Mouse (Mus musculus) gonadal fat pad, adult 2 months (tissue): Measurements from ENCODE around the gene Sprr2d. TPM values are rescaled to one million over a fixed set of nuclear protein-coding genes. Genes with fewer than 3 reads are reported as not detected.

Experiments used
- DNase-seq: peaks from one replicate; pipeline ENCODE4 v3.0.0-alpha.2; 2012; ENCODE audit warnings: low read depth
- polyA plus RNA-seq: library from polyadenylated mRNA; depleted of rRNA; stranded (reverse); fragments of >200 nt; gene quantifications from 2 replicates; pipeline ENCODE4 v1.2.3, GENCODE M21; 2012; rRNA removed

Sprr2d gene
- not detected in 2 replicates for polyA plus RNA-seq

GRCm38 (mm10) chr3:92338840-92339239 lies at the start of gene Sprr2d:
TSS of gene Sprr2d (plus strand) at chr3:92339140.
- no peak for DNase-seq

DNA sequence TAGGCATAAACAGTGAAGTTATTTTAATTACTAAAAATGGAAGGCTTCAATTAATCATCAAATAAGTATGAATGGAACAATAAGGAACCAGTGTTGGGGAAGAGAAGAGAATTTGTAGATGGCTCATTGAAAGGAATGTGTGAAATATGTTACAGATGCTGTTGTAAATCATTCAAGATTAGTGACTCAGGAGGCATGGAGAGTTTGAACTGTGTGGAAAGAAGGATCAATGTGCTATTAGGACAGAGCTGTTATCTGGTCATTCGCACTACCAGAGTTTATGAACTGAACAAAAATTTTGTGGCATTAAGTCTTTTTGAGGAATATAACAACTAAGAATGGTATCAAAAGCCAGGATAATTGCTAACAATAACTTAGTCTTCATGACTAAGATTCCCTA lies 31.5 kb upstream of the Sprr2d start:
- no peak for DNase-seq

- no peak for DNase-seq
Measured at GRCm38 (mm10) chr3:92316320-92316719, 22.6 kb upstream of the Sprr2d start, which contains the start of gene Sprr2b. TSS of gene Sprr2b (plus strand) at chr3:92316620.

DNA sequence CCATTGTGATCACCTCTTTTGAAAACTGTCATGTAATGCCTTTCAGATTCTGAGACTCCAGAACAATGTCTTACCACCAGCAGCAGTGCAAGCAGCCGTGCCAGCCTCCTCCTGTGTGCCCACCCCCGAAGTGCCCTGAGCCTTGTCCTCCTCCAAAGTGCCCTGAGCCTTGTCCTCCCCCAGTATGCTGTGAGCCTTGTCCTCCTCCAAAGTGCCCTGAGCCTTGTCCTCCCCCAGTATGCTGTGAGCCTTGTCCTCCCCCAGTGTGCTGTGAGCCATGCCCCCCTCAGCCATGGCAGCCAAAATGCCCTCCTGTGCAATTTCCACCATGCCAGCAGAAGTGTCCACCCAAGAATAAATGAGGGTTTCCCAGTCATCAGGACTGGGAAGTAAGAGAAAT lies 21.6 kb upstream of the Sprr2d start:
- no peak for DNase-seq

DNA sequence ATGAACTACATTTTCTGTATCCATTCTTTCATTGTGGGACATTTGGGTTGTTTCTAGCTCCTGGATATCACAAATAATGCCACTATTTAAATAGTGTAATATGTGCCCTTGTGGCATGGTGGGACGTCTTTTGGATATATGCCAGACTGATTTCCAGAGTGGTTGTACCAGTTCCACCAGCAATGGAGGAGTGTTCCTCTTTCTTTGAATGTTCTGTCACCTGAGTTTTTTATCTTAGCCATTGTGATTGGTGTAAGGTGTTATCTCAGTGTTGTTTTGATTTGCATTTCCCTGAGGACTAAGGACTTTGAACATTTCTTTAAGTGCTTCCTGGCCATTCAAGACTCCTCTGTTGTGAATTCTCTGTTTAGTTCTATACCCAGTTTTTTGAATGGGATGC lies 2.7 kb upstream of the Sprr2d start:
- no peak for DNase-seq

GRCm38 (mm10) chr3:92351843-92352242 lies 12.9 kb downstream of the Sprr2d start, which contains the start of gene Sprr2e:
TSS of gene Sprr2e (plus strand) at chr3:92352143.
- no peak for DNase-seq

- no peak for DNase-seq
Measured at GRCm38 (mm10) chr3:92361619-92362018, 22.7 kb downstream of the Sprr2d start.

DNA sequence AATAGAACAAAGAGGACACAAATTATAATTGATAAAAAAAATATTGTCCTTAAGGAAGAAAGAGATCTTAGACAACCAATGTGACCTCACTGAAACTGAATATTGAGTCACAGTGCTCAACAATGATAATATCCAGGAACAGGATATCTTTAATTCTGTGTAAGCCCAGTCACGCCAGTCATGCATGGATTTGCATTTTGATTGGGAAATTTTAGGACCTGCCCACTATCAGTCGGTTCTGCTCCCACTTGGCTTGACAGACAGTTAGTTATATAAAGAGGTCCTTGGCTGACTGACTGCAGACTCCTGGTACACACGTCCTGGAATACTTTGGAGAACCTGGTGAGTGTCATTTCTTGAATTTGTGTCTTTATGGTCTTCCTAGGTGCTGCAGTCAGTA lies 25.9 kb downstream of the Sprr2d start, which contains the start of gene Sprr2f:
Gene Sprr2f, plus strand, starts transcription at position 301 of the 400 bp plus-strand sequence.
- DNase-seq = no peak

DNA sequence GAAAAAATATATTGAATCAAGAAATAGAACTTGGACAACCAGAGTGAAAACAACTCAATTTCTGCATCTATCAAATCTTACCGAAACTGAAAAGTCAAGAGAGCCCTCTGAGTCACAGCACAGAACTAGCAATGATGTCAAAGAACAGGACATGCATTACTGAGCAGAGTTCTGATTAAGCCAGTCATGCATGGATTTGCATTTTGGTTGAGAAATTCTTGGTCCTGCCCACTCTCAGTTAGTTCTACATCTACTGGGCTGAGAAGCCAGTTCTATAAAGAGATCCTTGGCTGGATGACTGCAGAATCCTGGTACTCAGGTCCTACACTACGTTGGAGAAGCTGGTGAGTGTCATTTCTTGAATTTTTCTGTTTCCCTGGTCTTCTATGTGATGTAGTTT lies 34.7 kb downstream of the Sprr2d start:
- DNase-seq = no peak

DNA sequence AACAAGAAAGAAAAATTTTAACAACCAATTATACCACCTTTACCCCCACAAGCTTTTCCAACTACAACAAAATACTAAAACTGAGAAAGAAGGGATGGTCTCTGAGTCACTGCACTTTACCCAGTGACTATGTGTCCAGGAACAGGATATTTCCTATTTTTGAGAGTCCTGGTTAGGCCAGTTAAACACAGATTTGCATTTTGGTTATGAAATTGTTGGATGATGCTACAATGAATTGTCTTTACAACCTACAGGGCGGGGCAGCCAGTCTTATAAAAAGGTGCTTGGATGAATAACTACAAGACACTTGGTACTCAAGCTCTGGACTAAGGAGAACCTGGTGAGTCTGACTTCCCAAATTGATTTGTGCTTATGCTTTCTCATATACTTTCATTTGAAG lies 46.4 kb downstream of the Sprr2d start, which contains the start of gene Sprr2h:
Gene Sprr2h, plus strand, starts transcription at position 301 of the 400 bp plus-strand sequence.
- DNase-seq = no peak

Other genes starting within 250 kb of the Sprr2d start
- gene Prr9, start 215.2 kb upstream of the Sprr2d start, polyA plus RNA-seq = not detected in 2 replicates
- 9.6 and 11.2 TPM in 2 replicates for gene Lelp1, start 196.4 kb upstream of the Sprr2d start, polyA plus RNA-seq
- gene Sprr2a1, start 123.3 kb upstream of the Sprr2d start, polyA plus RNA-seq = 0.09 TPM in 1 of 2 replicates, not detected in the other
- gene Sprr2a2, start 123.2 kb upstream of the Sprr2d start, polyA plus RNA-seq = 3.7 and 5.4 TPM in 2 replicates
- 0.42 TPM in 1 of 2 replicates, not detected in the other for gene Sprr2a3, start 53.7 kb upstream of the Sprr2d start, polyA plus RNA-seq
- 0.18 TPM in 1 of 2 replicates, not detected in the other for gene Sprr2b, start 22.5 kb upstream of the Sprr2d start, polyA plus RNA-seq
- gene Sprr2e, start 13.0 kb downstream of the Sprr2d start, polyA plus RNA-seq = not detected in 2 replicates
- 0.25 TPM in 1 of 2 replicates, not detected in the other for gene Sprr2f, start 26.0 kb downstream of the Sprr2d start, polyA plus RNA-seq
- gene Sprr2h, start 46.5 kb downstream of the Sprr2d start, polyA plus RNA-seq = not detected in 2 replicates
- gene Sprr2i, start 68.9 kb downstream of the Sprr2d start, polyA plus RNA-seq = not detected in 2 replicates
- gene Sprr2j-ps, start 78.9 kb downstream of the Sprr2d start, polyA plus RNA-seq = not detected in 2 replicates
- gene Gm9774, start 90.3 kb downstream of the Sprr2d start, polyA plus RNA-seq = 6.2 and 7.4 TPM in 2 replicates
- not detected in 2 replicates for gene Sprr2k, start 93.4 kb downstream of the Sprr2d start, polyA plus RNA-seq
- not detected in 2 replicates for gene Sprr1b, start 99.6 kb downstream of the Sprr2d start, polyA plus RNA-seq
- gene Sprr3, start 119.6 kb downstream of the Sprr2d start, polyA plus RNA-seq = not detected in 2 replicates
- gene Sprr1a, start 146.8 kb downstream of the Sprr2d start, polyA plus RNA-seq = 0.28 TPM in 1 of 2 replicates, not detected in the other
- not detected in 2 replicates for gene Sprr4, start 161.4 kb downstream of the Sprr2d start, polyA plus RNA-seq
- not detected in 2 replicates for gene 2310046K23Rik, start 195.4 kb downstream of the Sprr2d start, polyA plus RNA-seq
- not detected in 2 replicates for gene Ivl, start 234.6 kb downstream of the Sprr2d start, polyA plus RNA-seq
- gene Smcp, start 249.9 kb downstream of the Sprr2d start, polyA plus RNA-seq = 27.9 and 30.2 TPM in 2 replicates